Mouse (Mus musculus) embryonic fibroblast, embryonic 13.5 days (primary cell): ENCODE results near the gene Endov.

Source experiments
- CTCF ChIP-seq: IDR thresholded peaks from 2 replicates; pipeline ENCODE4 v1.5.1; 2011; ENCODE audit warnings: mild to moderate bottlenecking, control low read depth, low read length, moderate library complexity, borderline replicate concordance; ENCODE audit not compliant: insufficient read depth
- POLR2A ChIP-seq: IDR thresholded peaks from 2 replicates; pipeline ENCODE4 v1.6.1; 2011; ENCODE audit warnings: low read depth, mild to moderate bottlenecking, control low read depth, low read length, moderate library complexity

GRCm38 (mm10) chr11:119547951-119548591, 56.9 kb downstream of the Endov start:
- TF ChIP-seq POLR2A = no peak
- TF ChIP-seq CTCF = no peak
